Mouse (Mus musculus): ENCODE results near the gene Ubr7. TPM values are rescaled to one million over a fixed set of nuclear protein-coding genes. Genes with fewer than 3 reads are reported as not detected.

Gene Ubr7
- polyA plus RNA-seq, 1 experiment, result 28.7 TPM

DNA sequence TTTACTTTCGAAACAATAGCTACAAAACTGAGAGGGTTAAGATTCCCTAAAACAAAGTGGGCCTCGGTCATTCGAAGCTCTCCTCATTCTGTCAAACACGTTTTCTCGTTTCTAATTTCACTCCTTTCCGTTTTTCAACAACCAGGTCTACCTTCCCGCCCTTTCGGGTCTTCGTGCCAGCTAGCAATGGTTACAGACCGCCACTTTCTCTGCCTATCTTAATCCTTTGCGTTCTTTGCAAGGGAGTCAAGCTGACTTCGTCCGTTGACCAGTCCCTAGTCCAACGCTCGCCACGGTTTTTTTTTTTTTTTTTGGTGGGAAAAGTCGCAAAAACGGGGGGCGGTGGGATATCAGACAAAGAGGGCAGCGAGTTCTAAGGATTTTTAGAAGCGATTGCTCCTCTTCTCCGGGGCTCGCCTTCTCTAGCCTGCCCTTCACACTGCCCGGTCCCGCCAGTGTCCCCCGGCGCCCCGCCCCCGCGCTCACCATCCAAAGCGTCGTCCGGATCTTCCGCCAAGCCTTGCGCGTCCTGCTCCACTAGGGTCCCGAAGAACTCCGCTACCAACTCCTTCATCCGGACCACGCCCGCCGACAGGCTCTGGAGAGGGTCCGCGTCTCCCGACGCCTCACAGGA lies 595 bp upstream of the Ubr7 start:
- TF ChIP-seq POLR2A (IDR thresholded peaks at IDR 0.05; ENCODE audit: control insufficient read depth, extremely low read depth, insufficient read depth, low read length, poor library complexity) (no peak), CTCF (IDR thresholded peaks at IDR 0.05; ENCODE audit: borderline replicate concordance, control insufficient read depth, extremely low read depth, insufficient read depth, low read length, poor library complexity) (no peak)
- peaks cover 7% of the 10 kb centered on the region for H3K4me1 ChIP-seq (replicated peaks; ENCODE audit: control insufficient read depth, insufficient read depth, low read length)
- no peak overlapping the region for H3K27ac ChIP-seq (ENCODE audit: control insufficient read depth, insufficient read depth, low read length)
- WGBS, result 2% methylated on average over 46 of the region's 46 CpGs
- H3K4me3 ChIP-seq (ENCODE audit: control insufficient read depth, insufficient read depth, low read length), result peak overlapping the region; percentile 92
- H3K27me3 ChIP-seq (ENCODE audit: control insufficient read depth, insufficient read depth, low read length), result no peaks in the 10 kb centered on the region
- no peaks in the 10 kb centered on the region for H3K36me3 ChIP-seq (ENCODE audit: control insufficient read depth, insufficient read depth, low read length)
- DNase-seq, result no peak

DNA sequence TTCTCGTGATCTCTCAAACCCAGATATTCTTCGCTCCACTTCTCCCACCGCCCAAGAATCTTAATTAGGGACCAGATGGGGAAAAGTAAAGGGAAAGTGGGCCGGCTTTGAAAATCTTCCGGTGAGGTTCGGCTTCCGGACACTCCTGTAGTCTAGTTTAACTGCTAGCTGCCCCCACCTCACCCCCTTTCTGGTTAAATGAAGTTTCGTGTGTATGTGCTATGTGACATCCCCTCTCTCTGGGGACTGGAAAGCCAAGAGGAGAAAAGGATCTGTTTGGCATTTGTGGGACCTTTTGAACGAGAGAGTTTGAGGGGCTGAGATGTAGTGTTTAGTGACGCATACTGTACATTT lies 613 bp downstream of the Ubr7 start, which contains the start of gene Gm20604:
Gm20604 (minus strand) TSS at position 270 of the 354 bp plus-strand sequence.
- Histone ChIP-seq H3K4me3 (ENCODE audit: control insufficient read depth, insufficient read depth, low read length) (peak within 1 kb of the TSS; percentile 92), H3K36me3 (ENCODE audit: control insufficient read depth, insufficient read depth, low read length) (no peaks in the 10 kb centered on the region), H3K4me1 (replicated peaks; ENCODE audit: control insufficient read depth, insufficient read depth, low read length) (peaks cover 7% of the 10 kb centered on the region), H3K27me3 (ENCODE audit: control insufficient read depth, insufficient read depth, low read length) (no peaks in the 10 kb centered on the region), H3K27ac (ENCODE audit: control insufficient read depth, insufficient read depth, low read length) (peak within 1 kb of the TSS; percentile 9; the same call in 1 of the 2 replicates)
- no peak for DNase-seq
- WGBS, result 2% methylated on average over 10 of the region's 10 CpGs
- TF ChIP-seq CTCF (IDR thresholded peaks at IDR 0.05; ENCODE audit: borderline replicate concordance, control insufficient read depth, extremely low read depth, insufficient read depth, low read length, poor library complexity) (no peak), POLR2A (IDR thresholded peaks at IDR 0.05; ENCODE audit: control insufficient read depth, extremely low read depth, insufficient read depth, low read length, poor library complexity) (no peak)

DNA sequence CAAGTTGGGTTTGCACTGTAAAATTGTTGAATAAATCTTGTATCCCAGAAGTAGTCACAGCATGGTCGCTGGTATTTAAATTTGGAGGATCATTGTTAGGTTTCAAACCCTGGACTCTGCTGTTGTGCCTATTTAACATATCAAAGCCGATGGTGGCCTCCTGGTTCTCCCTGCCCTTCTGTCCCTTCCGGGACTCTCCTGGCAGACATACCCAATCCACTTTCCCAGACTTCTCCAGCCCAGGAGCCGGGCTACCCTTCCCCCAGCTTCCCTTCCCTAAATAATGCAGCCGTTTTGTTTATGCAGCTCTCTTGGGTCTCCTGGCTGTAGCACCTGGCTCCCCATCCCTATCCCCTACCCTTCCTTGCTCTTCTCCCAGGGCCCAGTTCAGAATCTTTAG lies 1.2 kb downstream of the Ubr7 start:
- H3K4me3 ChIP-seq (ENCODE audit: control insufficient read depth, insufficient read depth, low read length), result no peak overlapping the region
- H3K36me3 ChIP-seq (ENCODE audit: control insufficient read depth, insufficient read depth, low read length), result no peaks in the 10 kb centered on the region
- WGBS, result 44% methylated on average over 5 of the region's 5 CpGs
- peaks cover 7% of the 10 kb centered on the region for H3K4me1 ChIP-seq (replicated peaks; ENCODE audit: control insufficient read depth, insufficient read depth, low read length)
- no peak overlapping the region for H3K27ac ChIP-seq (ENCODE audit: control insufficient read depth, insufficient read depth, low read length)
- no peaks in the 10 kb centered on the region for H3K27me3 ChIP-seq (ENCODE audit: control insufficient read depth, insufficient read depth, low read length)
- no peak for DNase-seq
- TF ChIP-seq POLR2A (IDR thresholded peaks at IDR 0.05; ENCODE audit: control insufficient read depth, extremely low read depth, insufficient read depth, low read length, poor library complexity) (no peak), CTCF (IDR thresholded peaks at IDR 0.05; ENCODE audit: borderline replicate concordance, control insufficient read depth, extremely low read depth, insufficient read depth, low read length, poor library complexity) (no peak)

DNA sequence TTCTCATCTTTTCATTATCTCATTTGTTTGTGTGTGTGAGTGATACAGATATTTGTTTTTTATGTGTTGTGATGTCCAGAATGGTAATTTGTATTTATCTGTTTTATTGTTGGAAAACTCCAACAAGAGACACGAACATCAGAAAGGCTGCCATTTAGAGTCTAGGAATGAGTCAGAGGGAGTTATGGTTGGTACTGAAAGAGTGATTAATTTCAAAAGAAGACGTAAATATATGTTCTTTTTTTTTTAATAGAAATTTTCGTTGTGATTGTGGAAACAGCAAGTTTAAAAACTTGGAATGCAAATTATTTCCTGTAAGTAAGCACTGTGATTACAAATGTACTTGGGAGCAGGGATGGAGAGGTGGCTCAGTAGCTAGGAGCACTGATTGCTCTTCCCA lies 3.9 kb downstream of the Ubr7 start:
- TF ChIP-seq CTCF (IDR thresholded peaks at IDR 0.05; ENCODE audit: borderline replicate concordance, control insufficient read depth, extremely low read depth, insufficient read depth, low read length, poor library complexity), result no peak
- no peak for TF ChIP-seq POLR2A (IDR thresholded peaks at IDR 0.05; ENCODE audit: control insufficient read depth, extremely low read depth, insufficient read depth, low read length, poor library complexity)
- 91% methylated on average over 3 of the region's 3 CpGs for WGBS
- peaks cover 5% of the 10 kb centered on the region for H3K4me1 ChIP-seq (replicated peaks; ENCODE audit: control insufficient read depth, insufficient read depth, low read length)
- no peak overlapping the region for H3K27ac ChIP-seq (ENCODE audit: control insufficient read depth, insufficient read depth, low read length)
- no peaks in the 10 kb centered on the region for H3K27me3 ChIP-seq (ENCODE audit: control insufficient read depth, insufficient read depth, low read length)
- H3K36me3 ChIP-seq (ENCODE audit: control insufficient read depth, insufficient read depth, low read length), result no peaks in the 10 kb centered on the region; the same call in 1 of the 2 replicates
- no peak for DNase-seq
- no peak overlapping the region for H3K4me3 ChIP-seq (ENCODE audit: control insufficient read depth, insufficient read depth, low read length)

DNA sequence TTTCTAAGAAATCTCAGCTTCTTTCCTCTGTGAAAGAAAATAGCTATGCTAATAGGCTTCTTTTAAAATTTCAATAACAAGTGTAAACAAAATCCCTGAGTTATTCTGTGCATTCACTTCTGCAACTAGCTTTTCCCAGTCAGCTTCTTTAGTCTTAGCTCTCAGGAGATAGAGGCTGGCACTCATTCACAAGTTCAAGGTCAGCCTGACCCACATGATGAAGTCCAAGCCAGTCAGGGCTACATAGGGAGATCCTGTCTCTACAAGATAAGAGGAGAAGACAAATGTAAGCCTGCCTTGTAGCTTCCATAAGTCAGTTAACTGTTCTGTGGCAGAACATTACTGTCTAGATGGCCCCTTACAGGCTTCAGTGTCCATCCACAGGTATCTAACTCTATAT lies 5.9 kb downstream of the Ubr7 start:
- Histone ChIP-seq H3K27ac (ENCODE audit: control insufficient read depth, insufficient read depth, low read length) (no peak overlapping the region), H3K4me1 (replicated peaks; ENCODE audit: control insufficient read depth, insufficient read depth, low read length) (peaks cover 4% of the 10 kb centered on the region), H3K36me3 (ENCODE audit: control insufficient read depth, insufficient read depth, low read length) (peaks cover 12% of the 10 kb centered on the region), H3K27me3 (ENCODE audit: control insufficient read depth, insufficient read depth, low read length) (no peaks in the 10 kb centered on the region), H3K4me3 (ENCODE audit: control insufficient read depth, insufficient read depth, low read length) (no peak overlapping the region)
- TF ChIP-seq CTCF (IDR thresholded peaks at IDR 0.05; ENCODE audit: borderline replicate concordance, control insufficient read depth, extremely low read depth, insufficient read depth, low read length, poor library complexity), result no peak
- TF ChIP-seq POLR2A (IDR thresholded peaks at IDR 0.05; ENCODE audit: control insufficient read depth, extremely low read depth, insufficient read depth, low read length, poor library complexity), result no peak
- DNase-seq, result no peak

DNA sequence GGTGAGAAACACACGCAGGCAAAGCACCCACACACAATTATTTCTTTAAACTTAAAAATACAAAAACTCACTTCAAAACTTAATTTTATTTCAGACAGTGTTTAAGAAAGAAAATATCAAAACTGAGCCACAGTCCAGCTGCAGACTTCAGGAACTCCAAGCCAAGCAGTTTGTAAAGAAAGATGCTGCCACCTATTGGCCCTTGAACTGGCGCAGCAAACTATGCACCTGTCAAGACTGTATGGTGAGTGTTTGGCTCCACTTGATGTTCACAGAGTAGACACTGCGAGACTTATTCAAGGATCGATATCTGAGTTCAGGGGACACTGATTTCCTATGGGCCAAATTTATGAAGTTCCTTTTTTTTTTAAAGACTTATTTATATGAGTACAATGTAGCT lies 11.2 kb downstream of the Ubr7 start:
- Histone ChIP-seq H3K4me3 (ENCODE audit: control insufficient read depth, insufficient read depth, low read length) (no peak overlapping the region), H3K27ac (ENCODE audit: control insufficient read depth, insufficient read depth, low read length) (no peak overlapping the region), H3K27me3 (ENCODE audit: control insufficient read depth, insufficient read depth, low read length) (no peaks in the 10 kb centered on the region), H3K36me3 (ENCODE audit: control insufficient read depth, insufficient read depth, low read length) (peaks cover 37% of the 10 kb centered on the region), H3K4me1 (replicated peaks; ENCODE audit: control insufficient read depth, insufficient read depth, low read length) (no peaks in the 10 kb centered on the region)
- no peak for TF ChIP-seq POLR2A (IDR thresholded peaks at IDR 0.05; ENCODE audit: control insufficient read depth, extremely low read depth, insufficient read depth, low read length, poor library complexity)
- no peak for TF ChIP-seq CTCF (IDR thresholded peaks at IDR 0.05; ENCODE audit: borderline replicate concordance, control insufficient read depth, extremely low read depth, insufficient read depth, low read length, poor library complexity)
- DNase-seq, result peak; percentile 46
- WGBS, result 91% methylated on average over 4 of the region's 4 CpGs

DNA sequence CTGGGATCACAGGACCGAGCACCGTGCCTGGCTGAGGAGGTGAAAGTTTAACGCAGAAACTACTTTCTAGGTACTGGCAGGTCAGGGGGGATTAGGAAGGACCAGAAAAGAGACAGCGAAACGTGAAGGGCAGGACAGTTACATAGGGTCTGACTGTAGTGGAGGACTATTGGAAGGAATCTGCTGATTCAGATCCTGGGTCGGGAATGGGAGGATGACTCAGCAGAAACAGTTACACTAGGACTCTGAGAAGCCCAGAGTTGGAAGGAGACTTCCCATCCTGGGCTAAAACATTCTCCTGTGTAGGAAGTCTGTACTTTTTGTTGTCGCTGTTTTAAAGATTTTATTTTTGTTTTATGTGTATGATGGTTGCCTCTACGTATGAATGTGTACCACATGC lies 13.8 kb downstream of the Ubr7 start:
- Histone ChIP-seq H3K4me3 (ENCODE audit: control insufficient read depth, insufficient read depth, low read length) (no peak overlapping the region), H3K36me3 (ENCODE audit: control insufficient read depth, insufficient read depth, low read length) (peaks cover 54% of the 10 kb centered on the region), H3K4me1 (replicated peaks; ENCODE audit: control insufficient read depth, insufficient read depth, low read length) (no peaks in the 10 kb centered on the region), H3K27me3 (ENCODE audit: control insufficient read depth, insufficient read depth, low read length) (no peaks in the 10 kb centered on the region), H3K27ac (ENCODE audit: control insufficient read depth, insufficient read depth, low read length) (no peak overlapping the region)
- no peak for DNase-seq
- no peak for TF ChIP-seq POLR2A (IDR thresholded peaks at IDR 0.05; ENCODE audit: control insufficient read depth, extremely low read depth, insufficient read depth, low read length, poor library complexity)
- TF ChIP-seq CTCF (IDR thresholded peaks at IDR 0.05; ENCODE audit: borderline replicate concordance, control insufficient read depth, extremely low read depth, insufficient read depth, low read length, poor library complexity), result no peak
- WGBS, result over 99% methylated on average over 8 of the region's 8 CpGs
